In genomic region chr16:87974076-87974443, GRCm38 (mm10) we compare ENCODE assay signal across 22 mouse cellular contexts.
"Had no signal": no experiment of that assay in that cellular context is flagged by ENCODE, and none has a peak within 500 bp of the region (broad histone marks: within the 10 kb centered on the region; RNA-seq: fewer than 3 reads in every experiment).

No protein-coding gene starts in this region.

- H3K27me3 ChIP-seq: kidney, embryonic 15.5 days; limb, embryonic 12.5 days; limb, embryonic 15.5 days; megakaryocyte, embryonic 14.5 days; neural tube, embryonic 12.5 days; neural tube, embryonic 15.5 days; stomach, embryonic 15.5 days had no signal

- H3K4me2 ChIP-seq: kidney, embryonic 15.5 days; limb, embryonic 12.5 days; limb, embryonic 15.5 days; liver, embryonic 11.5 days; lung, embryonic 14.5 days; neural tube, embryonic 12.5 days; neural tube, embryonic 15.5 days; stomach, embryonic 15.5 days had no signal

- H3K9me3 ChIP-seq: kidney, embryonic 15.5 days; limb, embryonic 12.5 days; limb, embryonic 15.5 days; neural tube, embryonic 12.5 days; neural tube, embryonic 15.5 days; stomach, embryonic 15.5 days had no signal

- DNase-seq: kidney, adult 8-10 months; kidney, postnatal 10 days; kidney, postnatal 36 days; left cerebral cortex, postnatal 4 days; liver, postnatal 0 days; lung, embryonic 14.5 days; lung, postnatal 10 days; lung, postnatal 36 days; right cerebral cortex, adult 18-20 months; right cerebral cortex, postnatal 14 days; right cerebral cortex, postnatal 4 days; thymus, postnatal 25 days had no signal

- ATAC-seq: liver, postnatal 0 days had no signal

- H3K4me3 ChIP-seq: kidney, embryonic 15.5 days; limb, embryonic 12.5 days; limb, embryonic 15.5 days; megakaryocyte, embryonic 14.5 days; midbrain, embryonic 10.5 days; neural tube, embryonic 12.5 days; neural tube, embryonic 15.5 days; stomach, embryonic 15.5 days had no signal

- H3K36me3 ChIP-seq: kidney, embryonic 15.5 days; limb, embryonic 12.5 days; limb, embryonic 15.5 days; midbrain, embryonic 10.5 days; neural tube, embryonic 12.5 days; neural tube, embryonic 15.5 days; stomach, embryonic 15.5 days had no signal

- H3K27ac ChIP-seq: kidney, embryonic 15.5 days; limb, embryonic 12.5 days; limb, embryonic 15.5 days; liver, embryonic 14.5 days; midbrain, embryonic 10.5 days; neural tube, embryonic 12.5 days; neural tube, embryonic 15.5 days; stomach, embryonic 15.5 days had no signal

- H3K4me1 ChIP-seq: kidney, embryonic 15.5 days; limb, embryonic 12.5 days; limb, embryonic 15.5 days; megakaryocyte, embryonic 14.5 days; midbrain, embryonic 10.5 days; neural tube, embryonic 12.5 days; neural tube, embryonic 15.5 days; stomach, embryonic 15.5 days had no signal

- H3K9ac ChIP-seq: kidney, embryonic 15.5 days; limb, embryonic 12.5 days; limb, embryonic 15.5 days; liver, embryonic 14.5 days; liver, postnatal 0 days; lung, embryonic 14.5 days; neural tube, embryonic 12.5 days; neural tube, embryonic 15.5 days; stomach, embryonic 15.5 days had no signal
